Mouse (Mus musculus) kidney, embryonic 14.5 days (tissue): ENCODE results near the gene Ntf3. TPM values are rescaled to one million over a fixed set of nuclear protein-coding genes. Genes with fewer than 3 reads are reported as not detected.

Experiments
- ATAC-seq: fragments of 200-750 bp; cut with Nextera tagmentation; 2 replicates; pipeline ENCODE4 v1.8.0; 2017; ENCODE audit warnings: moderate number of reproducible peaks, mild to moderate bottlenecking, moderate TSS enrichment, moderate library complexity; ENCODE audit not compliant: low FRiP score, low TSS enrichment
- H3K27ac ChIP-seq: fragments of 300-500 bp; sonication (generic); 2 replicates; pipeline ENCODE4 v1.5.1; 2014; ENCODE audit warnings: low read depth, mild to moderate bottlenecking, low read length, moderate library complexity, mixed read lengths
- H3K27me3 ChIP-seq: fragments of 300-500 bp; sonication (generic); 2 replicates; pipeline ENCODE4 v1.6.1; 2014; ENCODE audit warnings: mild to moderate bottlenecking, low read length; ENCODE audit not compliant: control insufficient read depth, insufficient read depth
- H3K36me3 ChIP-seq: fragments of 300-500 bp; sonication (generic); 2 replicates; pipeline ENCODE4 v1.6.1; 2014; ENCODE audit warnings: low read length, mixed read lengths; ENCODE audit not compliant: control insufficient read depth, insufficient read depth
- H3K4me1 ChIP-seq: fragments of 300-500 bp; sonication (generic); 2 replicates; pipeline ENCODE4 v1.6.1; 2014; ENCODE audit warnings: low read length, mixed read lengths; ENCODE audit not compliant: control insufficient read depth, insufficient read depth
- H3K4me2 ChIP-seq: fragments of 300-500 bp; sonication (generic); replicated peaks from 2 replicates; pipeline ENCODE4 v1.6.1; 2014; ENCODE audit warnings: low read depth, mild to moderate bottlenecking, low read length
- H3K4me3 ChIP-seq: fragments of 300-500 bp; sonication (generic); 2 replicates; pipeline ENCODE4 v1.5.1; 2014; ENCODE audit warnings: mild to moderate bottlenecking, low read length
- H3K9ac ChIP-seq: fragments of 300-500 bp; sonication (generic); 2 replicates; pipeline ENCODE4 v1.6.1; 2014; ENCODE audit warnings: low read depth, mild to moderate bottlenecking, low read length, moderate library complexity
- H3K9me3 ChIP-seq: fragments of 300-500 bp; sonication (generic); 2 replicates; pipeline ENCODE4 v1.6.1; 2016; ENCODE audit warnings: low read length; ENCODE audit not compliant: control insufficient read depth
- WGBS: fragments of 180-500 bp; shearing (Covaris S2); extraction: QIAGEN DNeasy Blood & Tissue Kit; methylation state at CpG from one replicate; pipeline ENCODE4 v1.1.7; 2014; 5-methylcytosine and 5-hydroxymethylcytosine counted together
- polyA plus RNA-seq: library from polyadenylated mRNA; unstranded; fragments of >200 nt; fragmentation: Nextera tagmentation; extraction: Ambion mirVana; gene quantifications from 2 replicates; pipeline ENCODE4 v1.2.1, GENCODE M21; 2014

Ntf3 gene
- polyA plus RNA-seq, 1 experiment from 2014 or later = 20.7 TPM

DNA sequence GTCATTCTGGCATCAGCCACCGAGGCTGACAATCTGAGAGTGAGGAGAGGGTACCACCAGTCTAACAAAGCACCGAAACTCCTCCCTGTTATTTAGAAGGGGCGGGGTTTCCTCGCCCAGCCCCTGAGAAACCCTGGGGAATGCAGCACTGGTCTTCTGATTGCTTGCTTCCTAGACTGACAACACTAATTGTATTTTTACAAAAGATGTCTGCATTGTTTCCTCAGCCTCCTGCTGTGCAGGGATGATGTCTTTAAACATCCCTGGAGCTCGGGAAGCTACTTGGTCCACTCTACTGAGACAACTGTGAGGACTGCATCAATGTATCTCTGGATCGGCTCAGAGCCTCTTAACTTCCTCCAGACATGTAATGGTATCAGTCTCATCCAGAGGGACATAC is 64.1 kb downstream of the Ntf3 start:
- 84% methylated on average over 6 of the region's 6 CpGs for WGBS
- Histone ChIP-seq H3K27ac (no peak overlapping the region), H3K27me3 (no peaks in the 10 kb centered on the region), H3K9ac (no peak overlapping the region), H3K9me3 (no peaks in the 10 kb centered on the region), H3K4me3 (no peak overlapping the region), H3K4me1 (peaks cover 7% of the 10 kb centered on the region; the same call in 1 of the 2 replicates), H3K36me3 (peaks cover 10% of the 10 kb centered on the region; the same call in 1 of the 2 replicates), H3K4me2 (no peak overlapping the region)
- ATAC-seq = no peak

- no peaks in the 10 kb centered on the region for H3K9me3 ChIP-seq
- H3K27me3 ChIP-seq = no peaks in the 10 kb centered on the region
- no peak overlapping the region for H3K27ac ChIP-seq
- H3K4me2 ChIP-seq = no peak overlapping the region
- no peak overlapping the region for H3K9ac ChIP-seq
- WGBS = 91% methylated on average over 11 of the region's 11 CpGs
- 0 out of 2 replicates have a peak, but pooled peaks cover 6% of the 10 kb centered on the region for H3K4me1 ChIP-seq
- ATAC-seq = no peak
- peaks cover 10% of the 10 kb centered on the region; the same call in 1 of the 2 replicates for H3K36me3 ChIP-seq
- no peak overlapping the region for H3K4me3 ChIP-seq
These were observed 64.7 kb downstream of the Ntf3 start for GRCm38 (mm10) chr6:126102007-126102406.

DNA sequence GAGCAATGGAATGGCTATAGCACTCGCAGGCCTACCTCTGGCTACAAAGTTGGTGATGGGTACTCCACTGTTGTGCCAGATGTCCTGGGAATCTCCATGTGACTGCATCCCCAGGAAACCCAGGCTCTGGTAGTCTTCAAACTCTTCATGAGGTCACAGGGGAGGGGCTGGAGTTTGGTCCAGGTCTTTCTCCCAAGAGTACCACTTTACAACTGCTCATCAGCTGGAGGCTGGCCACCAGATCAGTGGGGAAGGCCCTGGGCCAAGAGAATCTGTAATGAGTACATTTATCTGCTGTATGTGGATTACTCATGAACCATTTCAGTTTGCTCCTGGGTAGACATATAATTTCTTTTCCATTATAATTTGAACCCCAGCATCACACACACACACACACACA is 66.1 kb downstream of the Ntf3 start:
- no peak for ATAC-seq
- Histone ChIP-seq H3K4me2 (no peak overlapping the region), H3K4me3 (no peak overlapping the region), H3K27ac (no peak overlapping the region), H3K36me3 (peaks cover 10% of the 10 kb centered on the region; the same call in 1 of the 2 replicates), H3K9ac (no peak overlapping the region), H3K27me3 (no peaks in the 10 kb centered on the region), H3K4me1 (0 out of 2 replicates have a peak, but pooled peaks cover 6% of the 10 kb centered on the region), H3K9me3 (no peaks in the 10 kb centered on the region)
- WGBS = 94% methylated on average over 1 of the region's 1 CpGs

- H3K27ac ChIP-seq = no peak overlapping the region
These were observed 69.2 kb downstream of the Ntf3 start for GRCm38 (mm10) chr6:126097471-126097870.

GRCm38 (mm10) chr6:126096085-126096484 is 70.6 kb downstream of the Ntf3 start:
- Histone ChIP-seq H3K9ac (no peak overlapping the region), H3K27me3 (no peaks in the 10 kb centered on the region), H3K4me2 (no peak overlapping the region), H3K4me3 (no peak overlapping the region), H3K36me3 (0 out of 2 replicates have a peak, but pooled peaks cover 6% of the 10 kb centered on the region), H3K27ac (no peak overlapping the region), H3K9me3 (no peaks in the 10 kb centered on the region), H3K4me1 (no peaks in the 10 kb centered on the region)
- no peak for ATAC-seq
- 79% methylated on average over 13 of the region's 13 CpGs for WGBS

More at GRCm38 (mm10) chr6:126097471-126097870, 69.2 kb downstream of the Ntf3 start:
- H3K4me3 ChIP-seq = no peak overlapping the region
- no peaks in the 10 kb centered on the region for H3K4me1 ChIP-seq
- 43% methylated on average over 5 of the region's 5 CpGs for WGBS
- H3K27me3 ChIP-seq = no peaks in the 10 kb centered on the region
- no peak overlapping the region for H3K9ac ChIP-seq
- ATAC-seq = no peak
- peaks cover 10% of the 10 kb centered on the region; the same call in 1 of the 2 replicates for H3K36me3 ChIP-seq
- no peaks in the 10 kb centered on the region for H3K9me3 ChIP-seq
- no peak overlapping the region for H3K4me2 ChIP-seq

- Histone ChIP-seq H3K4me1 (no peaks in the 10 kb centered on the region), H3K4me2 (no peak overlapping the region), H3K4me3 (no peak overlapping the region), H3K36me3 (0 out of 2 replicates have a peak, but pooled peaks cover under 1% of the 10 kb centered on the region), H3K9ac (no peak overlapping the region), H3K9me3 (no peaks in the 10 kb centered on the region), H3K27ac (no peak overlapping the region), H3K27me3 (no peaks in the 10 kb centered on the region)
- ATAC-seq = no peak
- WGBS = 73% methylated on average over 6 of the region's 6 CpGs
These were observed 71.7 kb downstream of the Ntf3 start for GRCm38 (mm10) chr6:126095041-126095440.

- H3K4me2 ChIP-seq = no peak overlapping the region
- no peak overlapping the region for H3K9ac ChIP-seq
- H3K4me1 ChIP-seq = no peaks in the 10 kb centered on the region
- H3K27me3 ChIP-seq = no peaks in the 10 kb centered on the region
- ATAC-seq = no peak
- H3K36me3 ChIP-seq = no peaks in the 10 kb centered on the region
- 46% methylated on average over 5 of the region's 5 CpGs for WGBS
- H3K4me3 ChIP-seq = no peak overlapping the region
- no peaks in the 10 kb centered on the region for H3K9me3 ChIP-seq
- no peak overlapping the region for H3K27ac ChIP-seq
These were observed 74.7 kb downstream of the Ntf3 start for GRCm38 (mm10) chr6:126092026-126092425.

- Histone ChIP-seq H3K9ac (no peak overlapping the region), H3K4me3 (no peak overlapping the region), H3K27me3 (no peaks in the 10 kb centered on the region), H3K4me1 (no peaks in the 10 kb centered on the region), H3K9me3 (no peaks in the 10 kb centered on the region), H3K4me2 (no peak overlapping the region), H3K36me3 (no peaks in the 10 kb centered on the region), H3K27ac (no peak overlapping the region)
- 86% methylated on average over 1 of the region's 1 CpGs for WGBS
- ATAC-seq = no peak
These were observed 76.6 kb downstream of the Ntf3 start for GRCm38 (mm10) chr6:126090063-126090462.

DNA sequence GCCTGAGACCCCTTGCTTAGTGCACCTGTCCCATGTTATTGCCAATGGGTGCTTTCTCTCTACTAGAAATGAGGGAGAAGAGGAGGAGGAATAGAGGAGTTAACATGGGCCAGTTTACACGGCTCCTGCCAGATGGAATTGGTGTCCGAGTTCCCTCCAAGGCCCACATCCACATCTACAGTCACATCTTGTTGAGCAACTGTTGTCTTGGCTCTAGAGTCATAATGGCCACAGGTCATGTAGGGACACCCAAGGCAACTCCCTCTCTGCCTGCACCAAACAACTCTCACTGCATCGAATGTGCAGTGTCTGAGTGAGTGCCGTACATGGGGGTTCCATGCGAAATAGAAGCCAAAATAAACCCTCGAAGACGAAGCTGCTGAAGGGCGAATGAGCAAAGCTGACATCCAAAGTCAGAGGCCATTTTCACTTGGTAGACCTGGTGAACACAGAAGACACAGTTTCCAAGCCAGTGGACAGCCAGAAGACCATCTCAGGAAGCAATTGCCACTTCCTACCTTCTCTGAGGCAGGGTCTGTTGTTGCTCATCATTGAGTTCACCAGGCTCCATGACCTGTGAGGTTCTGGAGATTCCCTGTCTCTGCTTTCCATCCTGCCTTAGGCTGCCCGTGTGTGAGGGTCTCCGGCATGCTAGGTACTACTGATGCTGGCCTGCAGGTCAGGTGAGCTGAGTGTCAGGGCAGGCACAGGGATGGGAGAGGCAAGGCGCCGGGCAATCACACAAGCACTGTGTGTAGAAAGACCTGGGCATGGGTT is 78.0 kb downstream of the Ntf3 start:
- H3K9ac ChIP-seq = no peak overlapping the region
- H3K27ac ChIP-seq = no peak overlapping the region
- H3K4me3 ChIP-seq = no peak overlapping the region
- no peak overlapping the region for H3K4me2 ChIP-seq
- no peak for ATAC-seq
- WGBS = 89% methylated on average over 12 of the region's 12 CpGs
- no peaks in the 10 kb centered on the region for H3K27me3 ChIP-seq
- H3K36me3 ChIP-seq = no peaks in the 10 kb centered on the region
- no peaks in the 10 kb centered on the region for H3K9me3 ChIP-seq
- H3K4me1 ChIP-seq = no peaks in the 10 kb centered on the region
